Mouse (Mus musculus): ENCODE data around the gene Pitpnc1.

DNA sequence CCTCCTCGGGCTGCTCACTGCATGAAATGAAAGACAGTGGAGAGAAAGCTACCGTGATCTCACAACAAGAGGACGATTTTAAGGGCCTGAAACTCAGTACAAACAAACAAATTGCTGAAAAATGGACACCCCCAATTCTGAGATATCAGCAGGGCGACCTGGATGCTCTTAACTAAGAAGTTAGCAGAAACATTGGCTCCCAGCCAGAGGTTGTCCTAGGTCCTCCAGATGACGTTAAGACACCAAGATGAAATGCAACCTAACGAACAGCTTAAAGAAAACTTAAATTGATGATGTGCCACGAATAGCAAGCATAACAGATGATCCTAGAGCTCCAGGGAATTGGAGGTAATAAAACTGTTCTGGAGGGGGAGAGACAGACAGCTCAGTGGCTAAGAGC is 69.7 kb downstream of the Pitpnc1 start:
- no peak for TF ChIP-seq CTCF (IDR thresholded peaks at IDR 0.05; ENCODE audit: low read depth)
- no peak for TF ChIP-seq EP300 (IDR thresholded peaks at IDR 0.05; ENCODE audit: low read depth)
